ENCODE assay signal across 8 mouse cellular contexts in genomic region chr11:67965242-67965883, GRCm38 (mm10). TPM values are rescaled to one million over a fixed set of nuclear protein-coding genes. Genes with fewer than 3 reads are reported as not detected.
A peak's percentile ranks its signal among the peaks of the same experiment; 100 is the strongest.
DNase-seq lines count a peak whose midpoint lies in the region; ATAC-seq lines count a peak whose summit lies in the region.

Cfap52 (minus strand) TSS chr11:67965651.

- H3K27ac ChIP-seq in intestine, embryonic 15.5 days = 0 out of 2 replicates have a peak within 1 kb of the TSS, but pooled peaks have one; percentile 17

- DNase-seq in adrenal gland, adult 8-10 months = peak; percentile 75
- DNase-seq in embryo, embryonic 11.5 days (ENCODE audit: low read depth, low spot score) = peak; percentile 64
- DNase-seq in gastrocnemius, postnatal 36 days = peak; percentile 74 to 79
- DNase-seq in left cerebral cortex, postnatal 14 days (ENCODE audit: low spot score in 2 of 2) = peak; percentile 87 to 91
- DNase-seq in right cerebral cortex, postnatal 14 days = peak; percentile 85
- DNase-seq in urinary bladder, postnatal 25 days (ENCODE audit: low spot score) = peak; percentile 83

- peaks cover 10% of the 10 kb centered on the region for H3K4me1 ChIP-seq in intestine, embryonic 15.5 days (replicated peaks)

- intact Hi-C loops in gastrocnemius, postnatal 36 days (cut with DNase I) = no loop called here
- intact Hi-C loops in left cerebral cortex, postnatal 14 days (cut with DNase I) = no loop called here

- peak within 1 kb of the TSS; percentile 81 for H3K9ac ChIP-seq in intestine, embryonic 15.5 days

- H3K9me3 ChIP-seq in intestine, embryonic 15.5 days = no peaks in the 10 kb centered on the region

- H3K27me3 ChIP-seq in intestine, embryonic 15.5 days (replicated peaks) = no peaks in the 10 kb centered on the region

- H3K36me3 ChIP-seq in intestine, embryonic 15.5 days = no peaks in the 10 kb centered on the region; the same call in 1 of the 2 replicates

- 6% methylated on average over 15 of the region's 15 CpGs for WGBS in intestine, embryonic 15.5 days

- peak within 1 kb of the TSS; percentile 68 for H3K4me2 ChIP-seq in intestine, embryonic 15.5 days (replicated peaks)

- peak; percentile 82 for ATAC-seq in intestine, embryonic 15.5 days
- ATAC-seq in megakaryocyte-erythroid progenitor cell, adult 5-6 weeks (replicated peaks; ENCODE audit: low FRiP score, low TSS enrichment, poor library complexity, severe bottlenecking) = peak; percentile 74

- H3K4me3 ChIP-seq in intestine, embryonic 15.5 days (replicated peaks) = peak within 1 kb of the TSS; percentile 78

RNA-seq across cellular contexts. Expression of gene Cfap52, which starts in this region (rescaled TPM):
- total RNA-seq in adrenal gland, adult 8-10 months (2022) = not detected
- total RNA-seq in gastrocnemius, postnatal 36 days (2021) = 1 to 10 TPM; 3.7 to 6.3 TPM
- polyA plus RNA-seq in intestine, embryonic 15.5 days (2015; fragmentation: Nextera tagmentation; extraction: Ambion mirVana) = 1.1 and 1.3 TPM in 2 replicates
- 10 to 100 TPM in 1 of 2 experiments, 1 to 10 TPM in 1; 8.7 to 10.1 TPM for total RNA-seq in left cerebral cortex, postnatal 14 days (2021)
- not detected in 2 replicates for total RNA-seq in megakaryocyte-erythroid progenitor cell, adult 5-6 weeks (2014; fragmentation: Nextera tagmentation)
- total RNA-seq in megakaryocyte-erythroid progenitor cell, adult 5-6 weeks (2017) = not detected in 2 replicates

Comparison
In these comparisons a context has a peak if more than half of its experiments do, and no peak if none do; other contexts are left out.
1. Peak in every context shown above with its lines: DNase-seq, ATAC-seq, H3K4me3 ChIP-seq and H3K27ac ChIP-seq.
2. RNA of gene Cfap52 (total RNA-seq): 8.7 to 10.1 TPM in left cerebral cortex, postnatal 14 days and 3.7 to 6.3 TPM in gastrocnemius, postnatal 36 days; not detected in adrenal gland, adult 8-10 months and not detected in megakaryocyte-erythroid progenitor cell, adult 5-6 weeks; every median in the first group is over 4 times any median in the second.
3. Peak in DNase-seq in adrenal gland, adult 8-10 months; RNA of the gene not detected or under 1 TPM.
4. Peak in ATAC-seq in megakaryocyte-erythroid progenitor cell, adult 5-6 weeks; RNA of the gene not detected or under 1 TPM.